ENCODE assay signal across 9 mouse cellular contexts in genomic region chr12:99519191-99519614, GRCm38 (mm10). TPM values are rescaled to one million over a fixed set of nuclear protein-coding genes. Genes with fewer than 3 reads are reported as not detected.
A peak's percentile ranks its signal among the peaks of the same experiment; 100 is the strongest.
DNase-seq lines count a peak whose midpoint lies in the region; ATAC-seq and TF ChIP-seq lines count a peak whose summit lies in the region.
"Had no signal": no experiment of that assay in that cellular context is flagged by ENCODE, and none has a peak within 500 bp of the region (broad histone marks: within the 10 kb centered on the region; RNA-seq: fewer than 3 reads in every experiment).

No protein-coding gene starts in this region.

- no peak for TF ChIP-seq CTCF in hindbrain, postnatal 0 days (IDR thresholded peaks at IDR 0.05; ENCODE audit: low read depth)
- no peak for TF ChIP-seq CTCF in liver, postnatal 0 days (IDR thresholded peaks at IDR 0.05; ENCODE audit: low read depth)

- H3K4me2 ChIP-seq in heart, embryonic 13.5 days: no peak overlapping the region
- no peak overlapping the region for H3K4me2 ChIP-seq in embryonic facial prominence, embryonic 13.5 days
- peak overlapping the region; percentile 43 for H3K4me2 ChIP-seq in hindbrain, postnatal 0 days (ENCODE audit: low read depth, low read length)
- no peak overlapping the region for H3K4me2 ChIP-seq in liver, postnatal 0 days (ENCODE audit: low read depth, low read length)
- H3K4me2 ChIP-seq: neural tube, embryonic 12.5 days had no signal

- 49% methylated on average over 9 of the region's 9 CpGs for WGBS in heart, embryonic 13.5 days
- WGBS in embryonic facial prominence, embryonic 13.5 days: 58% methylated on average over 9 of the region's 9 CpGs
- WGBS in hindbrain, postnatal 0 days: 11% methylated on average over 9 of the region's 9 CpGs
- 78% methylated on average over 9 of the region's 9 CpGs for WGBS in liver, postnatal 0 days (ENCODE audit: insufficient replicate concordance)

- intact Hi-C loops in heart, postnatal 25 days (cut with DNase I): no loop called here

- TF ChIP-seq EP300 in liver, postnatal 0 days (IDR thresholded peaks at IDR 0.05; ENCODE audit: low read depth): no peak

- H3K9me3 ChIP-seq in heart, embryonic 13.5 days: no peaks in the 10 kb centered on the region
- no peaks in the 10 kb centered on the region for H3K9me3 ChIP-seq in embryonic facial prominence, embryonic 13.5 days
- H3K9me3 ChIP-seq in hindbrain, postnatal 0 days (ENCODE audit: low read length): no peaks in the 10 kb centered on the region
- H3K9me3 ChIP-seq in liver, postnatal 0 days (ENCODE audit: low read length): no peaks in the 10 kb centered on the region
- H3K9me3 ChIP-seq: neural tube, embryonic 12.5 days had no signal

- no peak overlapping the region for H3K4me3 ChIP-seq in heart, embryonic 13.5 days
- H3K4me3 ChIP-seq in embryonic facial prominence, embryonic 13.5 days: no peak overlapping the region
- H3K4me3 ChIP-seq in hindbrain, postnatal 0 days (ENCODE audit: low read length): 0 out of 2 replicates have a peak overlapping the region, but pooled peaks have one; percentile 14
- H3K4me3 ChIP-seq in liver, postnatal 0 days (ENCODE audit: low read depth, low read length): no peak overlapping the region
- H3K4me3 ChIP-seq: neural tube, embryonic 12.5 days had no signal

- peak overlapping the region; percentile 53 for H3K27ac ChIP-seq in heart, embryonic 13.5 days (replicated peaks)
- H3K27ac ChIP-seq in embryonic facial prominence, embryonic 13.5 days: peak overlapping the region; percentile 49; the same call in 1 of the 2 replicates
- H3K27ac ChIP-seq in hindbrain, postnatal 0 days: peak overlapping the region; percentile 67
- H3K27ac ChIP-seq in liver, postnatal 0 days (ENCODE audit: low read depth): no peak overlapping the region
- H3K27ac ChIP-seq: neural tube, embryonic 12.5 days had no signal

- H3K36me3 ChIP-seq in heart, embryonic 13.5 days: no peaks in the 10 kb centered on the region
- no peaks in the 10 kb centered on the region for H3K36me3 ChIP-seq in embryonic facial prominence, embryonic 13.5 days
- no peaks in the 10 kb centered on the region for H3K36me3 ChIP-seq in hindbrain, postnatal 0 days (ENCODE audit: insufficient read depth, low read length)
- H3K36me3 ChIP-seq in liver, postnatal 0 days (replicated peaks; ENCODE audit: insufficient read depth, low read length): no peaks in the 10 kb centered on the region
- H3K36me3 ChIP-seq: neural tube, embryonic 12.5 days had no signal

- H3K27me3 ChIP-seq in heart, embryonic 13.5 days (replicated peaks): no peaks in the 10 kb centered on the region
- no peaks in the 10 kb centered on the region for H3K27me3 ChIP-seq in embryonic facial prominence, embryonic 13.5 days
- no peaks in the 10 kb centered on the region for H3K27me3 ChIP-seq in hindbrain, postnatal 0 days (ENCODE audit: insufficient read depth, low read length)
- H3K27me3 ChIP-seq in liver, postnatal 0 days (ENCODE audit: insufficient read depth, low read length): no peaks in the 10 kb centered on the region
- H3K27me3 ChIP-seq: neural tube, embryonic 12.5 days had no signal

- DNase-seq in heart, postnatal 25 days (ENCODE audit: low spot score): no peak
- DNase-seq in ZHBTc4 (ENCODE audit: low read depth, low spot score): peak; percentile 29
- DNase-seq in hindbrain, postnatal 0 days (ENCODE audit: low spot score): peak; percentile 76
- DNase-seq in liver, postnatal 0 days: no peak
- DNase-seq in kidney, adult 18-20 months: no peak

- H3K9ac ChIP-seq in heart, embryonic 13.5 days: peak overlapping the region; percentile 8; the same call in 1 of the 2 replicates
- no peak overlapping the region for H3K9ac ChIP-seq in embryonic facial prominence, embryonic 13.5 days
- H3K9ac ChIP-seq in hindbrain, postnatal 0 days (replicated peaks; ENCODE audit: low read length): no peak overlapping the region; the same call in 1 of the 2 replicates
- no peak overlapping the region for H3K9ac ChIP-seq in liver, postnatal 0 days (replicated peaks)
- H3K9ac ChIP-seq: neural tube, embryonic 12.5 days had no signal

- no peak for ATAC-seq in heart, embryonic 13.5 days (ENCODE audit: extremely low read depth, insufficient number of reproducible peaks, low FRiP score, low TSS enrichment)
- ATAC-seq in embryonic facial prominence, embryonic 13.5 days (ENCODE audit: insufficient number of reproducible peaks, insufficient read depth, low FRiP score, low TSS enrichment, low read depth): no peak
- peak; percentile 82 for ATAC-seq in hindbrain, postnatal 0 days
- no peak for ATAC-seq in liver, postnatal 0 days
- ATAC-seq in frontal cortex, adult (ENCODE audit: low TSS enrichment): no peak

- peaks cover 15% of the 10 kb centered on the region for H3K4me1 ChIP-seq in heart, embryonic 13.5 days
- peaks cover 14% of the 10 kb centered on the region for H3K4me1 ChIP-seq in embryonic facial prominence, embryonic 13.5 days
- peaks cover 8% of the 10 kb centered on the region for H3K4me1 ChIP-seq in hindbrain, postnatal 0 days (ENCODE audit: insufficient read depth, low read length)
- H3K4me1 ChIP-seq in liver, postnatal 0 days (ENCODE audit: insufficient read depth): peaks cover 4% of the 10 kb centered on the region
- H3K4me1 ChIP-seq: neural tube, embryonic 12.5 days had no signal

RNA-seq across cellular contexts. Expression of gene Foxn3, which starts 44.2 kb away (rescaled TPM):
- 51.9 and 58.9 TPM in 2 replicates for polyA plus RNA-seq in heart, embryonic 13.5 days (2015; fragmentation: Nextera tagmentation; extraction: Ambion mirVana)
- 100 to 1,000 TPM; 115 to 120 TPM for total RNA-seq in heart, postnatal 25 days (2021)
- 92.8 and 111 TPM in 2 replicates for polyA plus RNA-seq in embryonic facial prominence, embryonic 13.5 days (2015; fragmentation: Nextera tagmentation; extraction: Ambion mirVana)
- total RNA-seq in hindbrain, postnatal 0 days (2014; rRNA removed): 40.6 and 50.4 TPM in 2 replicates
- polyA plus RNA-seq in hindbrain, postnatal 0 days (2015; fragmentation: Nextera tagmentation; extraction: Ambion mirVana): 69.0 and 70.5 TPM in 2 replicates
- polyA plus RNA-seq in liver, postnatal 0 days (2015; fragmentation: Nextera tagmentation; extraction: Ambion mirVana): 28.7 and 31.2 TPM in 2 replicates

Comparison
In these comparisons a context has a peak if more than half of its experiments do, and no peak if none do; other contexts are left out.
1. DNase-seq: peak in ZHBTc4 (single experiment) and hindbrain, postnatal 0 days (single experiment); none in heart, postnatal 25 days (single experiment), liver, postnatal 0 days (single experiment) and kidney, adult 18-20 months (single experiment).